Mouse (Mus musculus): ENCODE measurements at regions not wholly inside any gene's neighbourhood (a gene's known extent, or its start where the extent isn't known, plus 50 kb on each side); places are given as distances from the start of the nearest gene placed in this dataset.

DNA sequence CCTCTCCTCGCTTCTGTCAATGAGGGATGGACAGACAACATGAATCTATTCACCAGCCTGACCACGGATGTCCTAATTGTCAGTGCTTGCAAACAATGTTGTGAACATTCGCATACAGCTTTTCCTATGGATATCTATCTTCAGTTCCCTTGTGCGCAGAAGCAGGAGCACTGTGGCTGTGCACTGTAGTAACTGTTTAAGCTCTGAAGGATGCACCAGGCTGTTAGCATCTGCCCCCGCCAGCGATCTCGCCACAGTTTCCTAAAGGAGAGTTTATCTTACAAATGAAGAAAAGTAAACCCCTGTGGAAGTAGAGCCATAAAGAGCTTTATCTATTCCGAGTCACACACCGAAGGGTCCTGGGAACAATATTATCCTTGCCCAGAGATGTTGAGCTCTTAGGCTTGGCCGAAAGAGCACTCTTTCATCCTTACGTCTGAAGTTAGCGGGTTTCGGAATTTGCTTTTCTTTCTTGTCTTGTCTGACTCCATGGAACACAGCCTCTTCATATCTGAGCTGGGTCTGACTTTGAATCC, 357.4 kb downstream of the Agtpbp1 start:
- DNase-seq, result no peak

DNA sequence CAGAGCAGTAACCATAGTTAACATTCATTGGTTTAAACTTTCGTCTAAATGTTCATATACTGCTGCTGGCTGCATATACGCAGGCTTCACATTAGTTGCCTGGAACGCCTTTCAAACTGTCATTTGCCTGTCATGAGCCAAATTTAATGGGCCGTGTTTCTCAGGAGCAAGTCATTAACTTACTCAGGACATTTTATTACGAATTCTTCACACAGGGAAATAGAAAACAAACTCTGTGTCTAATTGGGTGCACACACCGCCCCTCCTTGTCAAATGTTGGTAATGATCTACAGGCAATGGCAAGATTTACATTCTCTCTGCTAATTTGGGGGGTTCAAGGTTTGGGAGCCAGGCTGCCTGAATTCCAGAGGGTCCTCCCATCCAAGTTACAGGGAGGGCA, 364.4 kb downstream of the Agtpbp1 start:
- DNase-seq, result no peak

DNA sequence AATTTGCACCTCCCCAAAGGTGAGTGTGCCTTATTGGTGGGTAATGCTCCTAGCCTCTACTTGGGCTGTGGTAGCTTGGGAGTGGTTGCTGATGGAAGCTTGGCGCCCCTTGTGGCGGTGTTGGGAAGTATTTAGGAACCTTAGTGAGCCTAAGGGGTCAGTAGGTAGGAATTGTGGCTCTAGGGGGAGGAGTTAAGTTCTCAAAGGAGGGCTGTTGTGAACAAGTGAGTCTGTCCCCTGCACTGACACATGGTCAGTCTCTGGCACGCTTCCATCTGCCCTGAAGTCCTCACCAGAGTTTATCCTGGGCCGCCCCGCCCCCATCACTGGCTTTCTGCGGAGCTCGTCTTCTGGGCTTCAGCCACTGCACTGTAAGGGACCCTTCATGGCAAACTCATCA, 364.9 kb downstream of the Agtpbp1 start:
- DNase-seq, result peak; percentile 11

DNA sequence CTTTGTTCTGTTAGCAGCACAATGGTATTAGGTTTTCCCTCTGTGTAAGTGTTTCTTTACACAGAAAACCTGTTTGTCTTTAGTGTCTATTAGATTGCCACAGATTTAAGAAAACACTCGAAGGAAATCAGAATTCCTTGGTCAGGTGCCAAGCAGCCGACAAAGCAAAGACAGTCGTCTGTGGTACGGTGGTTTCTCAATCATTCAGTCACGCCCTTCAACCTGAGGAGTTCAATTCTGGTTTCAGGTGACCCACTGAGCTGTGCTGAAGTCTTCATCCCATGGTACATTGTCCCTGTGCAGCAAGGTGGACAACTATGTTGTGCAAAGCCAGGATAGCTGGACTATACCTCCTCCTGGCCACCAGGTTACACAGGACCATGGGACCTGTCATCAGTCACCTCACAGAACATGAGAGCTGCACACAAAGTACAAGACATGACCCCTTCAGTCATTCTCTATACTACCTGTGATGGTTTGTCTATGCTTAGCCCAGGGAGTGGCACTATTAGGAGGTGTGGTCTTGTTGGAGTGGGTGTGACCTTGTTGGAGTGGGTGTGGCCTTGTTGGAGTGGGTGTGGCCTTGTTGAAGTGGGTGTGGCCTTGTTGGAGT, 368.2 kb downstream of the Agtpbp1 start:
- no peak for DNase-seq

DNA sequence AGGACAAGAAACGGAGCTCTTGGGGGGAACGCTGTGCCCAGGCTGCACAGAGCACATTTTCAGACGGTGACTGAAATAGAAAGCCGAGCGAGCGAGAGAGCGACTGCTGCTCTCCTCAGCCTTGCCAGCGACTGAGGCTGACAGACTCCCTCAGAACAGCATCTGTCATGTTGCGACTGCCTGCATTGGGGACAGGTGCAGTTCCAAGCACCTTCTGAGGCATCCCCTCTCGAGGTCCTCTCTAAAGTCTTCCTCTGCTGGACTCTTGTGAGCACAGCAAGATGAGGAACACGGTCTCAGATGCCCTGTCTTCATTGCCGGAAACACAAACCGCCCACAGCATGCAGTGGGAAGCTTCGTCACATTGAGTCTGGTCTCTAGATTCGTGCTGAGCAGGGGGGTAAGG, 372.7 kb downstream of the Agtpbp1 start:
- no peak for DNase-seq

DNA sequence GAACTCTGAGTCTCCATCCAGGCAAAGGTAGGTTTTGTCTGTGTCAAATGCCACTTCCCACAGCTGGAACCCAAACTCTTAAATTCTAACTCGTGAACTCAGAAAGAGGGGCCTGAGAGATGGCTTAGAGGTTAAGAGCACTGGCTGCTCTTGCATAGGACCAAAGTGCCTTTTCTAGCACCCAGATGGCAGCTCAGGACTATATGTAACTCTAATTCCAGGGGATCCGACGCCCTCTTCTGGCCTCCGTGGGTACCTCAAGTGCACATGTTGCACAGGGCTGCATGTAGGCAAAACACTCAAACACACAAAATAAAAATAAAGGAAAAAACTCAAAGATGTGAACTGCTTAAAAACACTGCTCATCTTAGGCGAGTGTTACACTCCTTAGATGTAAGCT, 374.2 kb downstream of the Agtpbp1 start:
- DNase-seq, result no peak

DNA sequence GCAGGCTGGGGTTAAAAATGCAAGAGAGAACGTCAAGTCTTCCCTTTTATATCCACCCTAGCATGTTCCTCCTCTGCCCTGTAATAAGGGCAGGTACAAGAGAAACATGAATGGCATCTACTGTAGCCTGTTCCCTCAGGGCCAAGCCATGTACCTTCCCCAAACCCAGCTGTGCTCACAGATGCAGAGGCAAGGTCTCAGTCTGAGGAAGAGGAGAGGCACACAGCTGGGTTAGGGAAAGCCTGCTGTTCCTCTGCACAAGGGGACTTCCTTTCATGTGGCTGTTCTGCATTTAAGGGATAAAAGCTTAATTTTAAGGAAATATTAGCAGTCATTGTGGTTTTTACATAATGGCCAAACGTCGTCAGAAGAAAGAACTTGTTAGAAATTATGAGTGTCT, 378.8 kb downstream of the Agtpbp1 start:
- no peak for DNase-seq

DNA sequence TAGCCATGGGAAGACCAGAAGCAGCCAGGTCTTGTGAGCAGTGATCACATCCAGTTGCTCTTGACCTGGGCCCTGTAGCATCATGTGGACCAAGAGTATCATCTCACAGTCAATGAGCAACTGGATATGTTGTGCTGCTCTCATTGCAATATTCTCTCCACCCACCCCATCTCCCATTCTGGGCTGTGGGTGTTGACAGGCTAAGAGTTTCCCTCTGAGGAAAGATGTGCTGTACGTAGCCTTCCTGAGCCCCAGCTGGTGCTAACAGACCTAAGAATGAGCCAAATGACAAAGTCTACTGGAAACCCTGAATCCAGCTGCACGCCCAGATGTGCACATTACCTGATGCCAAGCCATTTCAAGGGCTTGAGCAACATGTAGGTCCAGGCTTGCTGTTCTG, 380.5 kb downstream of the Agtpbp1 start:
- no peak for DNase-seq

DNA sequence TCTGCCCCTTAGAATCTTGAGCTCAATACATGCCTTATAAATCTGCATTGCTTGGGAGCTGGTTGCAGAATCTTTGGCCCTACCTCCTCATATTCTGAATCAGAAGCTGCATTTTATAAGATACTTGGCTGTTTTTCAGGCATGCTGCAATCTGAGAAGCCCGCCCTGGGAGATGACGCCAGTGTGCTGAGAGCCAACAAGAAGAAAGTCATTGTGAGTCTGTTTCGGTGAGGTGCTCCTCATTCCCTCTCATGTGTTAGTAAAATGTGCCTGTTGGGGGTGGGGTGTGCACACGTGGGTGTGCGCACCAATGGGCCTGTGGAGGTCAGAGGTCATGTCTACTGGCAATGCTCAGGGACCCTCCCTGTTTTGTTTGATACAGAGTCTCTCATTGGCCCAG, 388.7 kb downstream of the Agtpbp1 start:
- DNase-seq, result no peak

DNA sequence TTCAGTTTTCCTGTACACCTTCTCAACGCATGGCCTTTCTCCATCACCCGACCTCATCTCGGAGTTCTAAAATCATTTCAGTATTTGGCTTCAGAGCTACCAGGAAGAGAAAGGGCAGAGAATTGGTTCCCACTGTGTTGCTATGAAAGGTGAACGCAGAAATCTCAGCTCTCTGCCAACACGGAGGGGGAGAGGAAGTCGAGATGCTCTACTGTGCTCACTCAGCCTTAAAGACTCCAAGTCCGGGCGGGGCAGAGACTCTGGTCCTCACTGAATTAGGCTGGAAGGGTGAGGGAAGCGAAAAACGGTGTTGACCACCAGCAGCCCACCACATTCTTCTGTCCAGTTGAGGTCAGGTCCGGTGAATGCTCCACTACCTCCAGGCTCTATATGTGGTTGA, 382.1 kb downstream of the Ntrk2 start:
- no peak for DNase-seq
